Mouse (Mus musculus) embryonic fibroblast, embryonic 13.5 days (primary cell): ENCODE results near the gene Vsir.

ENCODE experiments used
- CTCF ChIP-seq: IDR thresholded peaks from 2 replicates; pipeline ENCODE4 v1.5.1; 2011; ENCODE audit warnings: mild to moderate bottlenecking, control low read depth, low read length, moderate library complexity, borderline replicate concordance; ENCODE audit not compliant: insufficient read depth
- POLR2A ChIP-seq: IDR thresholded peaks from 2 replicates; pipeline ENCODE4 v1.6.1; 2011; ENCODE audit warnings: low read depth, mild to moderate bottlenecking, control low read depth, low read length, moderate library complexity

DNA sequence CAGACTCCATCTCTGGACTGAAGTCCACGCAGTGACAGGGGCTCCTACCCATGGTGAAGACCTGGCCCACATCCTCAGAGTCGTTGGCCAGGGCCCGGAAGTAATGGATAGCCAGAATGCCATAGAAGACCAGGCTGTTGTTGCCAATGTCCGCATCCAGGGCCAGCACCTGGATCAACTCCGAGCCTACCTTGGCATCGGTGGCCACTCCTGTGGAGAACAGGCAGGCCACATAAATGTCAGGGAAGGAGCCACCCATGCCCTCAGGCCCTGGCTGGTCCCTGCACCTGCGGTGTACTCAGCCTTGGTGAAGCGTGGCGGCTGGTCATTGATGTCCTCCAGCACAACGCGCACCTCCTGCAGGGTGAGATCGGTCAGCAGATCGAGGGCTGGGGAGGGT is 36.0 kb upstream of the Vsir start:
- TF ChIP-seq POLR2A = no peak
- no peak for TF ChIP-seq CTCF
